Mouse (Mus musculus) heart, adult 8-10 months (tissue): ENCODE results near the gene Gli2. TPM values are rescaled to one million over a fixed set of nuclear protein-coding genes. Genes with fewer than 3 reads are reported as not detected.

Experiments
- DNase-seq: peaks from one replicate; pipeline ENCODE4 v3.0.0; 2022; ENCODE audit warnings: low spot score
- total RNA-seq, 4 experiments: library from RNA; stranded (reverse); gene quantifications; 2 replicates each; pipeline ENCODE4 v1.2.4; 2022

The Gli2 gene
- 1 to 10 TPM in 2 of 4 experiments, under 1 TPM in 2; 0.80 to 1.5 (median 0.99) TPM for total RNA-seq

DNA sequence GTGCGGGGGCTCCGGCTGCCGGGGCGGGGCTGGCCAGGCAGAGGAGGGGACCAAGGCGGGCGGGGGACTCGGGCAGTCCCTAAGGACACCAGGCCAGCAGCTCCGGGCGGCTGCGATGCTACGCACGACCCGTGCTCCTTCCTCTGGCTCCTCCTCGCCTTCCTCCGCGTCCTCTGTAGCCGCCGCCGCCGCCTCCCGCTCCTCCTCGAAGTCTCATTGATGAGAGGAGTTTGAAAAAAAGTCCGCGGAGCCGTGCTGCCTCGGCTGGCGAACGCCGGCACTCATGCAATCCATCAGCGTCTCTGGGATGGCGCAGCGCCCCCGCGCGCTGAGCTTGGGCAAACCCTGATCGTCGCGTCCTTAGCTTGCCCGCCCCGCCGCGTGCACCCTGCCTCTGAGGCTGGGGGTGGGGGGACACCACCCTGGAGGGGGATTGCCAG lies at the start of gene Gli2:
Gli2 (minus strand) TSS at position 218 of the 440 bp plus-strand sequence.
- DNase-seq = peak; percentile 73

- no peak for DNase-seq
These were observed 44.6 kb upstream of the Gli2 start for GRCm38 (mm10) chr1:119097921-119098521.

- peak; percentile 64 for DNase-seq
These were observed 40.3 kb upstream of the Gli2 start for GRCm38 (mm10) chr1:119093739-119094138.

- DNase-seq = peak; percentile 6
These were observed 36.6 kb upstream of the Gli2 start for GRCm38 (mm10) chr1:119089887-119090620.

DNA sequence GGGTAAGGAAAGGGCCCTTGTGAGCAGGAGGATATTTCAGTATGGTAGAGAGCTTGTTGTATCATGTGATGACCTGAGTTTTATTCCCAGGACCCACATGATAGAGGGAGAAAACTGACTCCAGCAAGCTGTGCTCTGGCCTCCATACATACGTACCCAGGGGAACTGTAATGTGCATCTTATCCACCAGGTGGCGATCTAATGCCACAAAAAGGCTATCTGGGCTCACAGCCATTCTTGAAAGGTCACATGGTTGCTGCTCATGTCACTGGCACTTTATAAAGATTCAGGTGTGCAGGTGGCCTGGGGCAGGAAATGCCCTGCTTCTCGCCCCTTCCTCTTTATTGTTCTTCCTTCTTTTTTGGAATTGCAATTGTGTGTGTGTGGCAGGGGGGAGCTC lies 34.1 kb upstream of the Gli2 start:
- peak; percentile 81 for DNase-seq

DNA sequence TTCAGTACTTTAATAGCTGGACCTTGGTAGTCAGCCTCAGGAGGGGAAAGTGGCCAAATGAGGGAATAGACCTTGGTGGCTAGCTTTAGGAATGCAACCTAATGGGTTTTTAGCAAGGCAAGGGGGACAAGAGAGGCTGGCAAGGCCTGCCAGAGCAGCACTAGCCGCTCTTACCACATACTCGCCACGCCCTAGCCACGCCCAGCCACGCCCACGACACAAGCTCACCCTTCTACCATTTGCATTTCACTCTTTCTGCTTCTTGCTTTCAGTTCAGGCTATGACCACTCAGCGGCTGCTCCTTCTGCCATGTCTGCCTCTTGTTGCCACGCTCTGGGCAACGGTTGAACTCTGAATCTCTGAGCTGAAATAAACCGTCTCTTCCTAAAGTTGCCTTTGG lies 32.4 kb upstream of the Gli2 start:
- no peak for DNase-seq

- DNase-seq = peak; percentile 43
These were observed 30.1 kb upstream of the Gli2 start for GRCm38 (mm10) chr1:119083468-119083921.

- DNase-seq = no peak
These were observed 29.0 kb upstream of the Gli2 start for GRCm38 (mm10) chr1:119082231-119082991.

DNA sequence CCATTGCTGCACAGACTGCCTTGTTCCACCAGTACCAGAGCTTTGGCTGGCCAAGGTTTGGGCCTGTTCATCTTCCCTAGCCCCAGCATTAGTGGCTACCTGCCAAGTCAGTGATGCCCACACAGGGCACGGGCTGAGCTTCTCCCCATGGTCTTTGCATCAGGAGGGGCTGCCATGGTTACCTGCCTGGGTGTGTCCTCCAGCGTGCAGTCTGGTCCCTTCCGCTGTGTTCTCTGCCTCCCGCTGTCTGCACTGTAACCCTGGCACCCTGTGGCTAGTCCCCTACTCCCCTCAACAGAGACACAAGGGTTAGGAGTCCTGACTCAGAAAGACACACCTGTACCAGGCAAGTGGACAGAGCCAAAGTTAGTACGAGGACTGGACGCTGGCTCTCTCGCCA lies 24.5 kb upstream of the Gli2 start:
- DNase-seq = no peak

DNA sequence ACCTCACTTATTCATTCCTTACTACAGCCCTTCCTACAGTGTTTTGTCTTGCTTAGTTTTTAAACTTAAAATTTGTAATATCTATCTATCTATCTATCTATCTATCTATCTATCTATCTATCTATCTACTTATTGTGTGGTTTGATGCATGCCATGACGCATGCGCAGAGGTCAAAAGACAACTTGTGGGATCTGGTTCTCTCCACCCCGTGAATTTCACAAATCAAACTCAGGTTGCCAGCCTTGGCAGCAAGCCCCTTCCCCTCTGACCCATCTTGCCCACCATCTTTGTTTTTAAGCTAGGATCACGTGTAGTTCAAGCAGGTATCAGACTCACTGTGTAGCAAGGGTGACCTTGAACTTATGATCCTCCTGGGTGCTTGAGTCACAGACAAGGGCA lies 22.9 kb upstream of the Gli2 start:
- DNase-seq = no peak

GRCm38 (mm10) chr1:119075916-119076315 lies 22.5 kb upstream of the Gli2 start:
- DNase-seq = no peak

- no peak for DNase-seq
These were observed 22.1 kb upstream of the Gli2 start for GRCm38 (mm10) chr1:119075500-119075899.

DNA sequence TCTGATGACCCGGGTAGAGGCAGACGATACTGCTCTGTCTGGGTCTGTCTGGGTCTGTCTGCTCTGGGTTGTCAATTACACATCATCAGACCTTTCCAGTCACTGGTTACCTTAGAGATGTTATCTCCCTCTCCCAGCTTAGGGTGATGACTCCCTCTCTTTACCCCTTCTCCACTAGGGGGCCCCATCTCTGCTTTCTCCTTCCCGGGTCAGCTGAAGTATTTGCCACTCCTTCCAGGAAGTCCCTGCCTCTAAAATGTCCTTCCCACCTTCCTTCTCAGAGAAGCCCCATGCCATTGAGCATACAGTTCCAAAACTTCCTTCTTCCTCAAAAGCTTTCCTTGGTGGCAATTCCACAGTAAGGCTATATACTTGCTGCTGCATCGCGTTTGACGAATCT lies 21.5 kb upstream of the Gli2 start:
- DNase-seq = no peak

DNA sequence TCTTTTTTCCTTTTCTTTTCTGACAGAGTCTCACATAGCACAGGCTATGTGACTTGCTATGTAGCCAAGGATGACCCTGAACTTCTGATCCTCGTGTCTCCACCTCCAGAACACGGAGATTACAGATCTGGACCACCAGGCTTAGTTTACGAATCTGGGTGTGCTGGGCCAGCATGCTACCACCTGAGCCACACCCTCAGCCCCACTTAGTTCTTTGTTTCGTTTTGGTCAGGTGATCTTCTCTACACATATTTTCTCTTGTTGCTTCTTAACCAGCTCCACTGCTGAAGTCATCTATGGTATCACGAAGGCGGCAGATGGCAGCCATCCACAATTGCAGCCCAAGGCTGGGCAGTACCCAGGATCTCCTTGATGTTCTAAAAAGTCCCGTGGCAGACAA lies 20.5 kb upstream of the Gli2 start:
- no peak for DNase-seq

DNA sequence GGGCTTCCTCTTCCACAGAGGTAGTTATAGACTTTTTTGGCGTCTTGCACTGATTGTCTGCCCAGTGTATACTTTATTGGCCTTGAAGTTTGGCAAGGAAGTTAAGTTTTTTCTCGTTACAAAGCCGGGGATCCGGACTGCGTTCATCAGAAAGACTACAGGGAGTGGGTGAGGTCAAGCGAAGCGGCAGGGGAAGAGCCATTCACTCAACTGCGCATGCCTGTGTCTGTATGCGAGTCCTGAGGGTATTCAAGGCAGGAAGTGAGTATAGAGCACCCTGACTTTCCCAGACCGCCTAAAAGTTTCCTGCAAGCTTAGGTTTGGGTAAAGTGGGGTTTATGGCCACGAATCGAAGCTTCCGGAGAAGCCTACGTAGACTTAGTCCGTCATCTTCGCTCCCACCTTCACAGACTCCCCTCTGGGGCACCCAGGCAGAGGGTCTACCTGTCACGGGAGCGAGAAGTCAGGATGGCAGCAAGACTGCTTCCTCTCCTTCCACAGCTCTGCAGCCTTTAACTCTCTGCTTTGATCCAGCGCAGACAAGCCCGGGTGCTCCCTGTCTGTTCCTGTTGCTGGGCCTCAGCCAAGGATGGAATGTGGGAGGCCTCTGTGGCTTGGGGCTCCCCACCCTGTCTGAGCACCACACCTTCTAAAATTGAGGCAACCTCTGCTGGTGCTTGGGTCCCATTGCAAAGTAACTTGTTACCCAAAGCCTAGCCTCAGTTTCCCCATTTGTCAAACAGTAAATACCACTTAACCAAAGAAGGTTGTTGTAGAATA lies 11.7 kb upstream of the Gli2 start:
- no peak for DNase-seq

DNA sequence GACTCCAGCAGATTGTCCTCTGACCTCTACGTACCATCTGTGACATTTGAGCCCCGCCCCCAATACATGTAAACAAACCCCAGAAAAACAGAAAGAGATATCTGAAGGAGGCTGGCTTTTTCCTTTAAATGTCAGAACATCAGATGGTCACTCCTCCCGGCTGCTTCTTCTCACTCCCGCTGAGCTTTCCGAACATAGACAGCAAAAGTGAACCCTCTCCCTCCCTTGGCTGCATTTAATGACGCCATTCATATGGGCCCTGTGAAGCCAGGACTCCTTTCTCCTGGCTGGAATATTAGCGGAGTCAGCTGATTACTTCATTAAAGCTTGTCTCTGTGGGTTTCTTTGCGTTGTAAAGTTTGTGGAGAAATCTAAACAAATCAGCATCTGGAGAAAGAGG lies 3.1 kb upstream of the Gli2 start:
- DNase-seq = no peak

GRCm38 (mm10) chr1:119055801-119056200 lies 2.4 kb upstream of the Gli2 start:
- no peak for DNase-seq

GRCm38 (mm10) chr1:119054468-119054867 lies 1.0 kb upstream of the Gli2 start:
- DNase-seq = no peak

DNA sequence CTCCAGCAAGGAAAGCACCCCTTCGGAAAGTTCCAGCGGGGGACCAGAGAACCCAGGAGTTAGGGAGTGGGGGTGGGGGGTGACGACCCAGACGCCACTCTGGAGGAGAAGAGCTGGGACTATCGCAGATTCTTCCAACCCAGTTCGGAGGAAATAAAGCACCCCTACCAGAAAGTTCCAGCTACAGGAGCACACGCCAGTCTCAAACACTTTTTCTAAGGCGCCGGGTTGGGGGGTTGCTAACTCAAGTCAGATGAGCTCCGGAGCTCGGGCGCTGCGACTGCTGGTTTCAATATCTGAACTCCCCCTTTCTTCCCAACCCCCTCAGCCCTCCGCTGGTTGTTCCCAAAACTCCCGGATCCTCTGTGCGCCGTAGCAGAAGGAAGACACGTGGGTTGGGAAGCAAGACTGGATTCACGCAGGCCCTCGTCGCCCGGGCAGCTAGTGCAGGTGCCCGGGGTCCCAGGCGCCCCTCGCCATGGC lies 494 bp upstream of the Gli2 start:
- DNase-seq = no peak

- no peak for DNase-seq
These were observed 715 bp downstream of the Gli2 start for GRCm38 (mm10) chr1:119052631-119053177.

- DNase-seq = no peak
These were observed 1.4 kb downstream of the Gli2 start for GRCm38 (mm10) chr1:119051938-119052551.
